Mouse (Mus musculus) embryonic fibroblast, embryonic 13.5 days (primary cell): ENCODE measurements around the gene Ralgps1. TPM values are rescaled to one million over a fixed set of nuclear protein-coding genes. Genes with fewer than 3 reads are reported as not detected.

ENCODE experiments used
- H3K27ac ChIP-seq: 2 replicates; pipeline ENCODE4 v1.5.1; 2012; ENCODE audit warnings: low read length, control low read depth, inconsistent platforms; ENCODE audit not compliant: insufficient read depth
- H3K4me1 ChIP-seq: 2 replicates; pipeline ENCODE4 v1.6.1; 2011; ENCODE audit warnings: low read length; ENCODE audit not compliant: control insufficient read depth, insufficient read depth
- H3K4me3 ChIP-seq: 2 replicates; pipeline ENCODE4 v1.5.1; 2011; ENCODE audit warnings: mild to moderate bottlenecking, control low read depth, low read length; ENCODE audit not compliant: insufficient read depth
- CTCF ChIP-seq: IDR thresholded peaks from 2 replicates; pipeline ENCODE4 v1.5.1; 2011; ENCODE audit warnings: mild to moderate bottlenecking, control low read depth, low read length, moderate library complexity, borderline replicate concordance; ENCODE audit not compliant: insufficient read depth
- POLR2A ChIP-seq: IDR thresholded peaks from 2 replicates; pipeline ENCODE4 v1.6.1; 2011; ENCODE audit warnings: low read depth, mild to moderate bottlenecking, control low read depth, low read length, moderate library complexity
- polyA plus RNA-seq: library from polyadenylated mRNA; stranded (reverse); fragments of >200 nt; gene quantifications from 2 replicates; pipeline ENCODE4 v1.2.4, GENCODE M21; 2011; ENCODE audit warnings: low read depth; ENCODE audit not compliant: missing spikeins, insufficient read length

Ralgps1 gene
- polyA plus RNA-seq, 1 experiment: 4.0 TPM

- H3K4me3 ChIP-seq: no peak overlapping the region
- H3K27ac ChIP-seq: no peak overlapping the region
- no peaks in the 10 kb centered on the region for H3K4me1 ChIP-seq
- TF ChIP-seq CTCF: no peak
- no peak for TF ChIP-seq POLR2A
Measured at GRCm38 (mm10) chr2:33292057-33292456, 79.2 kb downstream of the Ralgps1 start.

- TF ChIP-seq POLR2A: no peak
- TF ChIP-seq CTCF: no peak
- no peak overlapping the region for H3K27ac ChIP-seq
- no peaks in the 10 kb centered on the region for H3K4me1 ChIP-seq
- H3K4me3 ChIP-seq: no peak overlapping the region
Measured at GRCm38 (mm10) chr2:33290491-33290890, 80.8 kb downstream of the Ralgps1 start.

GRCm38 (mm10) chr2:33288837-33289236 lies 82.4 kb downstream of the Ralgps1 start:
- H3K4me3 ChIP-seq: no peak overlapping the region
- TF ChIP-seq POLR2A (no peak), CTCF (no peak)
- H3K27ac ChIP-seq: no peak overlapping the region
- H3K4me1 ChIP-seq: no peaks in the 10 kb centered on the region

GRCm38 (mm10) chr2:33283674-33284073 lies 87.6 kb downstream of the Ralgps1 start:
- H3K4me1 ChIP-seq: no peaks in the 10 kb centered on the region
- no peak overlapping the region for H3K4me3 ChIP-seq
- TF ChIP-seq CTCF (no peak), POLR2A (no peak)
- no peak overlapping the region for H3K27ac ChIP-seq

GRCm38 (mm10) chr2:33282877-33283276 lies 88.4 kb downstream of the Ralgps1 start:
- TF ChIP-seq POLR2A (no peak), CTCF (no peak)
- Histone ChIP-seq H3K27ac (no peak overlapping the region), H3K4me3 (no peak overlapping the region), H3K4me1 (no peaks in the 10 kb centered on the region)

GRCm38 (mm10) chr2:33281807-33282206 lies 89.5 kb downstream of the Ralgps1 start:
- no peaks in the 10 kb centered on the region for H3K4me1 ChIP-seq
- H3K4me3 ChIP-seq: no peak overlapping the region
- H3K27ac ChIP-seq: no peak overlapping the region
- TF ChIP-seq POLR2A (no peak), CTCF (no peak)

GRCm38 (mm10) chr2:33280525-33280924 lies 90.8 kb downstream of the Ralgps1 start:
- Histone ChIP-seq H3K27ac (no peak overlapping the region), H3K4me3 (no peak overlapping the region), H3K4me1 (no peaks in the 10 kb centered on the region)
- TF ChIP-seq CTCF: no peak
- TF ChIP-seq POLR2A: no peak

- Histone ChIP-seq H3K27ac (no peak overlapping the region), H3K4me1 (no peaks in the 10 kb centered on the region), H3K4me3 (no peak overlapping the region)
- TF ChIP-seq CTCF: no peak
- TF ChIP-seq POLR2A: no peak
Measured at GRCm38 (mm10) chr2:33279758-33280157, 91.5 kb downstream of the Ralgps1 start.

- no peak overlapping the region for H3K4me3 ChIP-seq
- no peak overlapping the region for H3K27ac ChIP-seq
- H3K4me1 ChIP-seq: no peaks in the 10 kb centered on the region
- TF ChIP-seq POLR2A (no peak), CTCF (no peak)
Measured at GRCm38 (mm10) chr2:33274719-33275490, 96.4 kb downstream of the Ralgps1 start.

GRCm38 (mm10) chr2:33272665-33273439 lies 98.4 kb downstream of the Ralgps1 start:
- Histone ChIP-seq H3K4me1 (no peaks in the 10 kb centered on the region), H3K27ac (no peak overlapping the region), H3K4me3 (no peak overlapping the region)
- TF ChIP-seq POLR2A (no peak), CTCF (no peak)
